8 mouse cellular contexts compared by ENCODE assay signal in the genomic region with DNA sequence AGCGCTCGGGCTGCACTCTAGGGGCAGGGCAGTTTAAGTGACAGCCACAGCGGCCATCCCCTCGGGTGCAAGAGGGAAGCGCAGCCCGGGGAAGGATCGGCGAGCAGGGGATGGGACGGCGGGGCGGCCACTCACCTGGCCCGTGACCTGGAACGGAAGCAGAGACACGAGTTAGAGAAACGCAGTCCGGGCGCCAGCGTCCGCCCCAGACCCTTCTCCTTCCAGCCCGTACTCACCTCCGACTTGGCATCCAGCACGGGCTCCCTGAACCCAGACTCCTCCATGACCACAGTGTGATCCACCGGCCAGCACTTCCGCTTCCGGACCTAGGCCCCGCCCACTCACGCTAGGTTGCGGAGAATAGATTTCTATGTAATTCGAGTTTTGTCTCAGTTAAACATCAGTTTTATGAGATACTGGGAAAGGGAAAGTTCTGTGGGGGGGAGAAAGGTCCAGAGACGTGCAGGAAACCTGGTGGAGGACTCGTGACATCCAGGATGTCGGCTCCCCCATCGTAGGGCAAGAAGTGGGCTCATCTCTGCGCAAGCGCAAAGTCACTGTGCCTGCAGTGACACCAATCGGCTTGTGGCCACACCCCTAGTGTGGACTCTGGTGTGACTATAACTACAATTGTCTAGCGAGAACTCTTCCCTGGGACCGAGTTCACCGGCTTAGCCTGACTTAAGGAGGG. TPM values are rescaled to one million over a fixed set of nuclear protein-coding genes. Genes with fewer than 3 reads are reported as not detected.
A peak's percentile ranks its signal among the peaks of the same experiment; 100 is the strongest.
DNase-seq lines count a peak whose midpoint lies in the region; ATAC-seq lines count a peak whose summit lies in the region.

A gene (minus strand): TSS at position 534 of the 691 bp plus-strand sequence.

- peaks cover 5% of the 10 kb centered on the region; the same call in 1 of the 2 replicates for H3K36me3 ChIP-seq in hindbrain, embryonic 13.5 days

- H3K27me3 ChIP-seq in hindbrain, embryonic 13.5 days, result no peaks in the 10 kb centered on the region

- H3K9ac ChIP-seq in hindbrain, embryonic 13.5 days, result peak within 1 kb of the TSS; percentile 92

- peak within 1 kb of the TSS; percentile 88 for H3K4me2 ChIP-seq in hindbrain, embryonic 13.5 days

- H3K9me3 ChIP-seq in hindbrain, embryonic 13.5 days, result no peaks in the 10 kb centered on the region

- DNase-seq in NIH3T3 (ENCODE audit: low read depth), result peak; percentile 85
- DNase-seq in cerebellum, postnatal 10 days, result peak; percentile 94 to 95
- peak; percentile 81 to 86 for DNase-seq in frontal cortex, postnatal 14 days (ENCODE audit: low spot score in 2 of 2)
- peak; percentile 73 to 74 for DNase-seq in layer of hippocampus, postnatal 25 days (ENCODE audit: extremely low spot score in 1 of 2, low spot score in 1 of 2)
- peak; percentile 93 for DNase-seq in lung, postnatal 25 days (ENCODE audit: low spot score)
- DNase-seq in retina, embryonic 14.5 days (ENCODE audit: low spot score), result peak; percentile 94
- peak; percentile 90 for DNase-seq in thymus, postnatal 4 days

- ATAC-seq in hindbrain, embryonic 13.5 days (ENCODE audit: low FRiP score), result peak; percentile 99

- H3K4me1 ChIP-seq in hindbrain, embryonic 13.5 days (replicated peaks), result peaks cover 10% of the 10 kb centered on the region

- peak within 1 kb of the TSS; percentile 91 for H3K27ac ChIP-seq in hindbrain, embryonic 13.5 days

- WGBS in hindbrain, embryonic 13.5 days, result under 1% methylated on average over 39 of the region's 39 CpGs

- H3K4me3 ChIP-seq in hindbrain, embryonic 13.5 days, result peak within 1 kb of the TSS; percentile 85

RNA-seq across cellular contexts. Expression of the gene that starts here (rescaled TPM):
- polyA plus RNA-seq in hindbrain, embryonic 13.5 days (2015; fragmentation: Nextera tagmentation; extraction: Ambion mirVana), result 93.0 and 102 TPM in 2 replicates
- total RNA-seq in layer of hippocampus, postnatal 25 days (2021), result 10 to 100 TPM; 60.7 to 67.1 TPM

Comparison
In these comparisons a context has a peak if more than half of its experiments do, and no peak if none do; other contexts are left out.
1. Peak in every context shown above with its lines: DNase-seq, ATAC-seq, H3K4me3 ChIP-seq and H3K27ac ChIP-seq.